Mouse (Mus musculus): ENCODE measurements around the gene Ncoa6. TPM values are rescaled to one million over a fixed set of nuclear protein-coding genes. Genes with fewer than 3 reads are reported as not detected.
A peak's percentile ranks its signal among the peaks of the same experiment; 100 is the strongest.

Gene Ncoa6
- total RNA-seq (2021) = 10 to 100 TPM; 20.5 to 22.9 TPM
- 17.8 and 25.2 TPM in 2 replicates for polyA plus RNA-seq (2012; rRNA removed)
- long read RNA-seq, full-length matches to known transcripts = 1 of 14 reads
- long read RNA-seq, partial matches to known transcripts = 1 of 14 reads
- long read RNA-seq, other reads (novel, unspliced or antisense) = 12 of 14 reads

DNA sequence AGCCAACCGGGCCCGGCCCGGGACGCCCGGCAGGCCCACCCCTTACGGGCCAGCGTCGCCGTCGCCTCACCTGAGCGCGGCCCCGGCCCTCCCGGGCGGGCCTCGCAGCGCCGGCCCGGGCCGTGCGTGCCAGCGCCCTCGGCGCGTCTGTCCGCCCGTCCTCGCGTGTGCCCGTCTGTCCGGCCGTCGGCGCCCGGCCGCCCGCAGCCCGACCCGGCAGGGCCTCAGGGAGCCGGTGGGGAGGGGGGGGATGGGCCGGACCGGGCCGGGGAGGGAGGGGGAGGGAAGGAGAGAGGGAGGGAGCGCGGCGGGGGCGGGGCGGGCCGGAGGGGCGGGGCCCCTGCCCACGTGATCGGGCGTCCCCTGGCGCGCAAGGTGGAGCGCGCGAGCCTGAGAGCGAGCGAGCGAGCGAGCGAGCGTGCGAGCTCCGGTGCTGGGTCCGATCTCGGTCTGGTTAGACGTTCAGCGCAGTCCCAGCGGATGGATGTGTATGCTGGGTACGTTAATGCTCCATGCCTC is at the start of gene Ncoa6:
Gene Ncoa6, minus strand, starts transcription at position 325 of the 519 bp plus-strand sequence.
- peak within 1 kb of the TSS; percentile 97 for H3K9ac ChIP-seq (ENCODE audit: low read depth, low read length)
- H3K4me3 ChIP-seq = peak within 1 kb of the TSS; percentile 77
- intact Hi-C loops (cut with DNase I) = loop anchor here (2.0 to 5.0 kb wide), 2 partner anchors 43 to 116 kb away; partner anchors contain the start of genes Acss2 and Pigu
- TF ChIP-seq EP300 (IDR thresholded peaks at IDR 0.05; ENCODE audit: insufficient read depth, low read depth, low read length) (no peak), CTCF (IDR thresholded peaks at IDR 0.05) (0 out of 2 replicates have a peak, but pooled peaks have one; percentile 4), POLR2A (IDR thresholded peaks at IDR 0.05; ENCODE audit: insufficient read depth, low read depth, low read length) (0 out of 2 replicates have a peak, but pooled peaks have one; percentile 28)
- H3K27me3 ChIP-seq (ENCODE audit: control insufficient read depth, insufficient read depth, low read length) = no peaks in the 10 kb centered on the region
- peak within 1 kb of the TSS; percentile 83 for H3K27ac ChIP-seq
- peaks cover 8% of the 10 kb centered on the region for H3K36me3 ChIP-seq (ENCODE audit: control insufficient read depth, insufficient read depth, low read length)
- peaks cover 3% of the 10 kb centered on the region; the same call in 1 of the 2 replicates for H3K79me2 ChIP-seq (replicated peaks; ENCODE audit: control insufficient read depth, insufficient read depth, low read length)
- DNase-seq = peak; percentile 78 to 79
- H3K4me1 ChIP-seq (ENCODE audit: control insufficient read depth, insufficient read depth, low read length) = peaks cover 4% of the 10 kb centered on the region
- WGBS = 1% methylated on average over 57 of the region's 72 CpGs

GRCm38 (mm10) chr2:155518531-155519270 is 45.0 kb upstream of the Ncoa6 start:
- peaks cover 6% of the 10 kb centered on the region for H3K4me1 ChIP-seq (ENCODE audit: control insufficient read depth, insufficient read depth, low read length)
- no peaks in the 10 kb centered on the region for H3K79me2 ChIP-seq (replicated peaks; ENCODE audit: control insufficient read depth, insufficient read depth, low read length)
- DNase-seq = no peak
- peak overlapping the region; percentile 86 for H3K27ac ChIP-seq
- no peak for TF ChIP-seq CTCF (IDR thresholded peaks at IDR 0.05)
- no peak for TF ChIP-seq EP300 (IDR thresholded peaks at IDR 0.05; ENCODE audit: insufficient read depth, low read depth, low read length)
- no peak for TF ChIP-seq POLR2A (IDR thresholded peaks at IDR 0.05; ENCODE audit: insufficient read depth, low read depth, low read length)
- peak overlapping the region; percentile 94 for H3K4me3 ChIP-seq
- intact Hi-C loops (cut with DNase I) = no loop called here
- H3K9ac ChIP-seq (ENCODE audit: low read depth, low read length) = peak overlapping the region; percentile 59
- no peaks in the 10 kb centered on the region for H3K27me3 ChIP-seq (ENCODE audit: control insufficient read depth, insufficient read depth, low read length)
- 29% methylated on average over 18 of the region's 18 CpGs for WGBS
- H3K36me3 ChIP-seq (ENCODE audit: control insufficient read depth, insufficient read depth, low read length) = no peaks in the 10 kb centered on the region

DNA sequence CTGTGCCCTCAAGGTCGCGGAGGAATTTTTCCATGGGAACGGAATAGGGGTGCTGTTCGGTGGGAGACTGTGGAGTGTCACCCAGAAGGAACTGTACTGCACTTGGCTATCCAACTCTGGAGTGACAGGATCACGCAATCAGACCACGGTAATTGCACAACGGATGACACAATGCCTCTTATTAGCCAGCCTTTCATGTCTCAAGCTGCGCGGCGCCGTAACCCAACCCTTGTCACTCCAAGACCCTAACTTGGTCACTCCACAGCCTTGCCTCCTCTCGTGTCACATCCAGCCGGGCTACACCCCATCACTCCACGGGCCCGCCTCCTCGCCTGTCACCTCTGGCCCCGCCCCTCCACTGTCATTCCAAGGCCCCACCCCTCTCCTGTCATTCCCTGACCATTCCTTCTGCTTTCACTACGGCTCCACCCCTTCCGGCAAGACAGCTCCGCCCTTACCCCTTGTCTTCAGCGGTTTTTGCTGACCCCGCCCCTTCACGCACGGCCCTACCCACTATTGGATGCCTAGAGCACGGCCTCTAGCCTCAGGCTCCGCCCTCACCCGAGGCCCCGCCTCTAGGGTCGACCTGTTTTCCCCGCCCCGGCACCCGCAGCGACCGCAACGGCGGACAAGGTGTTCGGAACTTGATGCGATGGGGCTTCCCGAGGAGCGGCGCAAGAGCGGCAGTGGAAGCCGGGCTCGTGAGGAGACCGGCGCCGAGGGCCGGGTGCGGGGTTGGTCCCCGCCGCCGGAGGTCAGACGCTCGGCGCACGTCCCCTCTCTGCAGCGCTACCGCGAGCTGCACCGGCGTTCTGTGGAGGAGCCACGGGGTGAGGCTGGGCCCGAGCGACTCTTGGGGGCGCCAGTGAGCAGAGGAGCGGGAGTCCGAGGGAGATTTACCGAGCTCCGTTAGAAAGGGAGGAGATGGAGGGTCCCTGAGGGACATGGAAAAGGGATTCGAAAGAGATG is 44.0 kb upstream of the Ncoa6 start, which contains the start of the genes Acss2 and Ggt7:
Gene Acss2, plus strand, starts transcription at position 494 of the 969 bp plus-strand sequence.
Gene Ggt7, minus strand, starts transcription at position 783 of the 969 bp plus-strand sequence.
- H3K79me2 ChIP-seq (replicated peaks; ENCODE audit: control insufficient read depth, insufficient read depth, low read length) = no peaks in the 10 kb centered on the region
- intact Hi-C loops (cut with DNase I) = loop anchor here (2.0 kb wide), 1 partner anchor 45 kb away; the partner anchor contains the start of gene Ncoa6
- H3K27ac ChIP-seq = peak within 1 kb of the TSS; percentile 86
- WGBS = 2% methylated on average over 70 of the region's 70 CpGs
- peaks cover 6% of the 10 kb centered on the region for H3K4me1 ChIP-seq (ENCODE audit: control insufficient read depth, insufficient read depth, low read length)
- TF ChIP-seq EP300 (IDR thresholded peaks at IDR 0.05; ENCODE audit: insufficient read depth, low read depth, low read length) (0 out of 2 replicates have a peak, but pooled peaks have one; percentile 36), POLR2A (IDR thresholded peaks at IDR 0.05; ENCODE audit: insufficient read depth, low read depth, low read length) (peak; percentile 70), CTCF (IDR thresholded peaks at IDR 0.05) (peak; percentile 96)
- DNase-seq = peak; percentile 99
- peak within 1 kb of the TSS; percentile 94 for H3K4me3 ChIP-seq
- H3K27me3 ChIP-seq (ENCODE audit: control insufficient read depth, insufficient read depth, low read length) = no peaks in the 10 kb centered on the region
- H3K36me3 ChIP-seq (ENCODE audit: control insufficient read depth, insufficient read depth, low read length) = no peaks in the 10 kb centered on the region
- peak within 1 kb of the TSS; percentile 59 for H3K9ac ChIP-seq (ENCODE audit: low read depth, low read length)

DNA sequence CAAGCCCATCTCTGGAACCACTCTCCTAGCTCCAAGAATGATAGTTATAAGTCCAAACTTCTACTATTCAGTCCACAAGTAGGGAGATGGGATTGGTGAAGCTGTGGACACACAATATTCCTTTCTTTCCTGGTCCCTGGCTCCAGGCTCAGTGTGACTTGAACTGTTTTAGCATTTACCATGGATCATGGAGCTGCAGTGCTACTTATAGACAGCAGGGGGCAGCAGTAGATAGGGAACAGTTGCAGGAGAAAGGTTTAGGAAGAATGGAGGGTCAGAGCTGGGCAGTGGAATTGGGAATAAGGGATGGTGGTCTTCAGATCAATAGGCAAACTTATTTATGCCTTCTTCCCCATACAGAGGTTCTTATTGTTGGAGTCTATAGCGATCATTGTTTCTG is 42.2 kb upstream of the Ncoa6 start:
- H3K27ac ChIP-seq = no peak overlapping the region
- no peak overlapping the region for H3K9ac ChIP-seq (ENCODE audit: low read depth, low read length)
- H3K4me1 ChIP-seq (ENCODE audit: control insufficient read depth, insufficient read depth, low read length) = peaks cover 6% of the 10 kb centered on the region
- no peaks in the 10 kb centered on the region for H3K36me3 ChIP-seq (ENCODE audit: control insufficient read depth, insufficient read depth, low read length)
- intact Hi-C loops (cut with DNase I) = loop anchor here (1.0 to 2.0 kb wide), 3 partner anchors 43 to 104 kb away; partner anchors contain the start of gene Ncoa6
- H3K27me3 ChIP-seq (ENCODE audit: control insufficient read depth, insufficient read depth, low read length) = no peaks in the 10 kb centered on the region
- peak; percentile 66 to 72 for DNase-seq
- H3K4me3 ChIP-seq = no peak overlapping the region
- peak; percentile 100; the same call in 1 of the 2 replicates for TF ChIP-seq CTCF (IDR thresholded peaks at IDR 0.05)
- peak; percentile 81; the same call in 1 of the 2 replicates for TF ChIP-seq EP300 (IDR thresholded peaks at IDR 0.05; ENCODE audit: insufficient read depth, low read depth, low read length)
- TF ChIP-seq POLR2A (IDR thresholded peaks at IDR 0.05; ENCODE audit: insufficient read depth, low read depth, low read length) = no peak
- H3K79me2 ChIP-seq (replicated peaks; ENCODE audit: control insufficient read depth, insufficient read depth, low read length) = no peaks in the 10 kb centered on the region
- WGBS = 3% methylated on average over 1 of the region's 1 CpGs

- Histone ChIP-seq H3K9ac (ENCODE audit: low read depth, low read length) (peak overlapping the region; percentile 41), H3K36me3 (ENCODE audit: control insufficient read depth, insufficient read depth, low read length) (no peaks in the 10 kb centered on the region), H3K27ac (peak overlapping the region; percentile 40), H3K4me1 (ENCODE audit: control insufficient read depth, insufficient read depth, low read length) (peaks cover 6% of the 10 kb centered on the region), H3K4me3 (peak overlapping the region; percentile 39), H3K79me2 (replicated peaks; ENCODE audit: control insufficient read depth, insufficient read depth, low read length) (no peaks in the 10 kb centered on the region), H3K27me3 (ENCODE audit: control insufficient read depth, insufficient read depth, low read length) (no peaks in the 10 kb centered on the region)
- TF ChIP-seq POLR2A (IDR thresholded peaks at IDR 0.05; ENCODE audit: insufficient read depth, low read depth, low read length) = no peak
- TF ChIP-seq CTCF (IDR thresholded peaks at IDR 0.05) = peak; percentile 56
- no peak for TF ChIP-seq EP300 (IDR thresholded peaks at IDR 0.05; ENCODE audit: insufficient read depth, low read depth, low read length)
- DNase-seq = peak; percentile 77 to 80
- intact Hi-C loops (cut with DNase I) = loop anchor here (5.0 kb wide), 1 partner anchor 248 kb away; no protein-coding TSS in a partner anchor
- 2% methylated on average over 23 of the region's 23 CpGs for WGBS
Measured at GRCm38 (mm10) chr2:155514666-155515065, 41.0 kb upstream of the Ncoa6 start.
